Mouse (Mus musculus) retina, embryonic 14.5 days (tissue): ENCODE measurements around the gene Adamts6.

Experiments
- DNase-seq: peaks from one replicate; pipeline ENCODE4 v3.0.0-alpha.2; 2015; ENCODE audit warnings: low spot score

The Adamts6 gene

GRCm38 (mm10) chr13:104460287-104460686 lies 172.7 kb downstream of the Adamts6 start:
- no peak for DNase-seq

- DNase-seq = no peak
Measured at GRCm38 (mm10) chr13:104468061-104468460, 180.4 kb downstream of the Adamts6 start.

GRCm38 (mm10) chr13:104476285-104476956 lies 188.8 kb downstream of the Adamts6 start:
- no peak for DNase-seq

- DNase-seq = no peak
Measured at GRCm38 (mm10) chr13:104482426-104483089, 194.9 kb downstream of the Adamts6 start.

- DNase-seq = no peak
Measured at GRCm38 (mm10) chr13:104483111-104483722, 195.6 kb downstream of the Adamts6 start.

GRCm38 (mm10) chr13:104491046-104491811 lies 203.6 kb downstream of the Adamts6 start:
- no peak for DNase-seq

GRCm38 (mm10) chr13:104493466-104493993 lies 205.9 kb downstream of the Adamts6 start:
- DNase-seq = no peak

- peak; percentile 25 for DNase-seq
Measured at GRCm38 (mm10) chr13:104494200-104494873, 206.7 kb downstream of the Adamts6 start.

GRCm38 (mm10) chr13:104497592-104497991 lies 210.0 kb downstream of the Adamts6 start:
- DNase-seq = no peak

- no peak for DNase-seq
Measured at GRCm38 (mm10) chr13:104498669-104499068, 211.0 kb downstream of the Adamts6 start.

- no peak for DNase-seq
Measured at GRCm38 (mm10) chr13:104499116-104500040, 211.7 kb downstream of the Adamts6 start.

GRCm38 (mm10) chr13:104502406-104502805 lies 214.8 kb downstream of the Adamts6 start:
- no peak for DNase-seq

GRCm38 (mm10) chr13:104504043-104504442 lies 216.4 kb downstream of the Adamts6 start:
- DNase-seq = no peak

- DNase-seq = no peak
Measured at GRCm38 (mm10) chr13:104506165-104506875, 218.7 kb downstream of the Adamts6 start.

- DNase-seq = no peak
Measured at GRCm38 (mm10) chr13:104507671-104508070, 220.0 kb downstream of the Adamts6 start.

- no peak for DNase-seq
Measured at GRCm38 (mm10) chr13:104509561-104510493, 222.2 kb downstream of the Adamts6 start.

GRCm38 (mm10) chr13:104510766-104511165 lies 223.1 kb downstream of the Adamts6 start:
- no peak for DNase-seq

- DNase-seq = no peak
Measured at GRCm38 (mm10) chr13:104515054-104515453, 227.4 kb downstream of the Adamts6 start.

GRCm38 (mm10) chr13:104516146-104516545 lies 228.5 kb downstream of the Adamts6 start:
- DNase-seq = no peak
